12 mouse cellular contexts compared by ENCODE assay signal in genomic region chr8:35877581-35877980, GRCm38 (mm10).
"Had no signal": no experiment of that assay in that cellular context is flagged by ENCODE, and none has a peak within 500 bp of the region (broad histone marks: within the 10 kb centered on the region; RNA-seq: fewer than 3 reads in every experiment).

No protein-coding gene starts in this region.

- H3K9ac ChIP-seq: liver, embryonic 15.5 days; lung, embryonic 15.5 days; neural tube, embryonic 13.5 days had no signal

- H3K9me3 ChIP-seq: limb, embryonic 10.5 days; liver, embryonic 15.5 days; lung, embryonic 15.5 days; neural tube, embryonic 13.5 days had no signal

- H3K4me1 ChIP-seq: limb, embryonic 10.5 days; liver, embryonic 15.5 days had no signal

- DNase-seq: kidney, adult 18-20 months; kidney, postnatal 25 days; midbrain, embryonic 14.5 days; retina, postnatal 1 day; right cerebral cortex, postnatal 14 days; thymus, postnatal 36 days had no signal

- H3K4me3 ChIP-seq: left cerebral cortex, adult 2 months; limb, embryonic 10.5 days; liver, embryonic 15.5 days; lung, embryonic 15.5 days; neural tube, embryonic 13.5 days had no signal

- H3K27ac ChIP-seq: left cerebral cortex, adult 2 months; limb, embryonic 10.5 days; liver, embryonic 15.5 days; lung, embryonic 15.5 days; neural tube, embryonic 13.5 days had no signal

- H3K4me2 ChIP-seq: liver, embryonic 11.5 days; liver, embryonic 15.5 days; lung, embryonic 15.5 days; neural tube, embryonic 13.5 days had no signal

- H3K27me3 ChIP-seq: liver, embryonic 15.5 days; lung, embryonic 15.5 days; neural tube, embryonic 13.5 days had no signal

- H3K36me3 ChIP-seq: limb, embryonic 10.5 days; liver, embryonic 15.5 days; lung, embryonic 15.5 days; neural tube, embryonic 13.5 days had no signal
